Mouse (Mus musculus): ENCODE data around the gene Riox2. TPM values are rescaled to one million over a fixed set of nuclear protein-coding genes. Genes with fewer than 3 reads are reported as not detected.

Riox2 gene
- 51.4 TPM for polyA plus RNA-seq (2014; fragmentation: Illumina TruSeq; extraction: RNeasy Lipid Tissue Mini Kit (QIAGEN cat#74804); ENCODE audit: low read depth, low replicate concordance)

GRCm38 (mm10) chr16:59471637-59472278 lies at the start of gene Riox2:
Gene Riox2, plus strand, starts transcription at chr16:59471775.

Other genes with a start within 250 kb of the Riox2 start
- not detected for gene Olfr201, start 199.1 kb upstream of the Riox2 start, polyA plus RNA-seq (2014; fragmentation: Illumina TruSeq; extraction: RNeasy Lipid Tissue Mini Kit (QIAGEN cat#74804); ENCODE audit: low read depth, low replicate concordance)
- gene Olfr202, start 185.0 kb upstream of the Riox2 start, polyA plus RNA-seq (2014; fragmentation: Illumina TruSeq; extraction: RNeasy Lipid Tissue Mini Kit (QIAGEN cat#74804); ENCODE audit: low read depth, low replicate concordance) = not detected
- not detected for gene Olfr203, start 172.9 kb upstream of the Riox2 start, polyA plus RNA-seq (2014; fragmentation: Illumina TruSeq; extraction: RNeasy Lipid Tissue Mini Kit (QIAGEN cat#74804); ENCODE audit: low read depth, low replicate concordance)
- not detected for gene Olfr204, start 153.5 kb upstream of the Riox2 start, polyA plus RNA-seq (2014; fragmentation: Illumina TruSeq; extraction: RNeasy Lipid Tissue Mini Kit (QIAGEN cat#74804); ENCODE audit: low read depth, low replicate concordance)
- gene Olfr205, start 140.6 kb upstream of the Riox2 start, polyA plus RNA-seq (2014; fragmentation: Illumina TruSeq; extraction: RNeasy Lipid Tissue Mini Kit (QIAGEN cat#74804); ENCODE audit: low read depth, low replicate concordance) = not detected
- not detected for gene Olfr206, start 122.5 kb upstream of the Riox2 start, polyA plus RNA-seq (2014; fragmentation: Illumina TruSeq; extraction: RNeasy Lipid Tissue Mini Kit (QIAGEN cat#74804); ENCODE audit: low read depth, low replicate concordance)
- gene Olfr209, start 107.8 kb upstream of the Riox2 start, polyA plus RNA-seq (2014; fragmentation: Illumina TruSeq; extraction: RNeasy Lipid Tissue Mini Kit (QIAGEN cat#74804); ENCODE audit: low read depth, low replicate concordance) = not detected
- not detected for gene Gabrr3, start 64.4 kb upstream of the Riox2 start, polyA plus RNA-seq (2014; fragmentation: Illumina TruSeq; extraction: RNeasy Lipid Tissue Mini Kit (QIAGEN cat#74804); ENCODE audit: low read depth, low replicate concordance)
- gene Crybg3, start 129.2 kb downstream of the Riox2 start, polyA plus RNA-seq (2014; fragmentation: Illumina TruSeq; extraction: RNeasy Lipid Tissue Mini Kit (QIAGEN cat#74804); ENCODE audit: low read depth, low replicate concordance) = 36.2 TPM
- 18.9 TPM for gene Arl6, start 167.6 kb downstream of the Riox2 start, polyA plus RNA-seq (2014; fragmentation: Illumina TruSeq; extraction: RNeasy Lipid Tissue Mini Kit (QIAGEN cat#74804); ENCODE audit: low read depth, low replicate concordance)

Data from sigmoid colon, adult 10 weeks (tissue).